Mouse (Mus musculus) liver, adult 2 months (tissue): ENCODE data around the gene Auts2.

Experiments
- CTCF ChIP-seq: fragments of 200-500 bp; IDR thresholded peaks from 2 replicates; pipeline ENCODE4 v1.5.1; 2011; ENCODE audit warnings: low read depth, low read length, control low read depth
- POLR2A ChIP-seq: fragments of 200-500 bp; IDR thresholded peaks from 2 replicates; pipeline ENCODE4 v1.6.1; 2011; ENCODE audit warnings: low read length, control low read depth; ENCODE audit not compliant: insufficient read depth; ENCODE audit errors: extremely low read depth

DNA sequence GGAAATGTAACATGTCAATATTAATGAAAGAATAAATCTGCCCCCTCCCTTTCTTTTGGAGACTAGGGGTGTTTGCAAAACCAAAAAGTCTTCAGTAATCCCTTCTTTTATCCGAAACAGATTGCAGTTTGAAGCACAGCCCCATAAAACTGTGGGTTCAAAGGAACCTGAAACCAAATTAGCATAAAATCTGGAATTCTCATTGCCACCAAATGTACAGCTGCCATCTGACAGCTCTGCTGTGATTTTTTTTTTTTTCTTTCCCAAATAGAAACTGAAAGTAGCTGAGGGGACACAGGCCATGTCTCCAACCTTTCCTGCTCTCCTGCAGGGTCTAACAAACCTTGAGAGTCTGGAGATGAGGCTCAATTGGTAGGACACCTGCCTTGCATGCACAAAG, 996.7 kb downstream of the Auts2 start:
- no peak for TF ChIP-seq POLR2A
- no peak for TF ChIP-seq CTCF
